Mouse (Mus musculus): Measurements from ENCODE around the gene Fastkd1. TPM values are rescaled to one million over a fixed set of nuclear protein-coding genes. Genes with fewer than 3 reads are reported as not detected.

The Fastkd1 gene
- total and polyA plus RNA-seq, 2 experiments from 2014 or later: 13.8 to 22.6 TPM

- H3K36me3 ChIP-seq (ENCODE audit: insufficient read depth, low read length): peaks cover 35% of the 10 kb centered on the region
- ATAC-seq (ENCODE audit: low FRiP score) (no peak), DNase-seq (ENCODE audit: low spot score) (no peak)
- no peak overlapping the region for H3K27ac ChIP-seq (ENCODE audit: low read depth, low read length)
- H3K4me3 ChIP-seq (ENCODE audit: low read depth, low read length): no peak overlapping the region
- no peaks in the 10 kb centered on the region for H3K9me3 ChIP-seq (ENCODE audit: low read length)
- 96% methylated on average over 8 of the region's 8 CpGs for WGBS
- H3K4me1 ChIP-seq (ENCODE audit: insufficient read depth, low read length): no peaks in the 10 kb centered on the region
- TF ChIP-seq CTCF (IDR thresholded peaks at IDR 0.05): no peak
- no peak overlapping the region for H3K9ac ChIP-seq (replicated peaks; ENCODE audit: low read length, poor library complexity, severe bottlenecking)
- no peak overlapping the region for H3K4me2 ChIP-seq (ENCODE audit: low read depth, low read length, poor library complexity, severe bottlenecking)
- no peaks in the 10 kb centered on the region for H3K27me3 ChIP-seq (ENCODE audit: insufficient read depth, low read length)
Observed at GRCm38 (mm10) chr2:69700446-69700845, 12.9 kb downstream of the Fastkd1 start.

- H3K36me3 ChIP-seq (ENCODE audit: insufficient read depth, low read length): peaks cover 35% of the 10 kb centered on the region
Observed at GRCm38 (mm10) chr2:69693501-69693900, 19.8 kb downstream of the Fastkd1 start.

GRCm38 (mm10) chr2:69690843-69691242 is 22.5 kb downstream of the Fastkd1 start:
- TF ChIP-seq CTCF (IDR thresholded peaks at IDR 0.05): no peak
- no peaks in the 10 kb centered on the region for H3K9me3 ChIP-seq (ENCODE audit: low read length)
- H3K27ac ChIP-seq (ENCODE audit: low read depth, low read length): no peak overlapping the region
- H3K4me2 ChIP-seq (ENCODE audit: low read depth, low read length, poor library complexity, severe bottlenecking): no peak overlapping the region
- WGBS: 85% methylated on average over 6 of the region's 6 CpGs
- no peak for ATAC-seq (ENCODE audit: low FRiP score)
- no peaks in the 10 kb centered on the region for H3K4me1 ChIP-seq (ENCODE audit: insufficient read depth, low read length)
- DNase-seq (ENCODE audit: low spot score): no peak
- H3K36me3 ChIP-seq (ENCODE audit: insufficient read depth, low read length): peaks cover 40% of the 10 kb centered on the region
- no peak overlapping the region for H3K9ac ChIP-seq (replicated peaks; ENCODE audit: low read length, poor library complexity, severe bottlenecking)
- no peaks in the 10 kb centered on the region for H3K27me3 ChIP-seq (ENCODE audit: insufficient read depth, low read length)
- H3K4me3 ChIP-seq (ENCODE audit: low read depth, low read length): no peak overlapping the region

More at GRCm38 (mm10) chr2:69693501-69693900, 19.8 kb downstream of the Fastkd1 start:
- no peak overlapping the region for H3K4me3 ChIP-seq (ENCODE audit: low read depth, low read length)
- peak; percentile 6; the same call in 1 of the 2 replicates for TF ChIP-seq CTCF (IDR thresholded peaks at IDR 0.05)
- H3K9me3 ChIP-seq (ENCODE audit: low read length): no peaks in the 10 kb centered on the region
- no peak overlapping the region for H3K27ac ChIP-seq (ENCODE audit: low read depth, low read length)
- no peak overlapping the region for H3K4me2 ChIP-seq (ENCODE audit: low read depth, low read length, poor library complexity, severe bottlenecking)
- H3K4me1 ChIP-seq (ENCODE audit: insufficient read depth, low read length): no peaks in the 10 kb centered on the region
- DNase-seq (ENCODE audit: low spot score): no peak
- H3K27me3 ChIP-seq (ENCODE audit: insufficient read depth, low read length): no peaks in the 10 kb centered on the region
- ATAC-seq (ENCODE audit: low FRiP score): no peak
- no peak overlapping the region for H3K9ac ChIP-seq (replicated peaks; ENCODE audit: low read length, poor library complexity, severe bottlenecking)
- WGBS: 96% methylated on average over 11 of the region's 11 CpGs

GRCm38 (mm10) chr2:69690214-69690613 is 23.1 kb downstream of the Fastkd1 start:
- no peak for TF ChIP-seq CTCF (IDR thresholded peaks at IDR 0.05)
- Histone ChIP-seq H3K4me3 (ENCODE audit: low read depth, low read length) (no peak overlapping the region), H3K27ac (ENCODE audit: low read depth, low read length) (no peak overlapping the region), H3K9ac (replicated peaks; ENCODE audit: low read length, poor library complexity, severe bottlenecking) (no peak overlapping the region), H3K4me2 (ENCODE audit: low read depth, low read length, poor library complexity, severe bottlenecking) (no peak overlapping the region), H3K36me3 (ENCODE audit: insufficient read depth, low read length) (peaks cover 40% of the 10 kb centered on the region), H3K4me1 (ENCODE audit: insufficient read depth, low read length) (no peaks in the 10 kb centered on the region), H3K27me3 (ENCODE audit: insufficient read depth, low read length) (no peaks in the 10 kb centered on the region), H3K9me3 (ENCODE audit: low read length) (no peaks in the 10 kb centered on the region)
- DNase-seq (ENCODE audit: low spot score): no peak
- ATAC-seq (ENCODE audit: low FRiP score): no peak
- WGBS: 94% methylated on average over 3 of the region's 3 CpGs

GRCm38 (mm10) chr2:69684488-69684887 is 28.8 kb downstream of the Fastkd1 start:
- Histone ChIP-seq H3K9ac (replicated peaks; ENCODE audit: low read length, poor library complexity, severe bottlenecking) (no peak overlapping the region), H3K4me1 (ENCODE audit: insufficient read depth, low read length) (peaks cover 5% of the 10 kb centered on the region; the same call in 1 of the 2 replicates), H3K27ac (ENCODE audit: low read depth, low read length) (no peak overlapping the region), H3K36me3 (ENCODE audit: insufficient read depth, low read length) (peaks cover 12% of the 10 kb centered on the region), H3K4me3 (ENCODE audit: low read depth, low read length) (no peak overlapping the region), H3K4me2 (ENCODE audit: low read depth, low read length, poor library complexity, severe bottlenecking) (no peak overlapping the region), H3K9me3 (ENCODE audit: low read length) (no peaks in the 10 kb centered on the region), H3K27me3 (ENCODE audit: insufficient read depth, low read length) (no peaks in the 10 kb centered on the region)
- no peak for TF ChIP-seq CTCF (IDR thresholded peaks at IDR 0.05)
- DNase-seq (ENCODE audit: low spot score) (no peak), ATAC-seq (ENCODE audit: low FRiP score) (no peak)
- WGBS: 95% methylated on average over 3 of the region's 3 CpGs

- DNase-seq (ENCODE audit: low spot score) (peak; percentile 42), ATAC-seq (ENCODE audit: low FRiP score) (no peak)
- TF ChIP-seq CTCF (IDR thresholded peaks at IDR 0.05): no peak
- H3K27ac ChIP-seq (ENCODE audit: low read depth, low read length): no peak overlapping the region
- peak overlapping the region; percentile 17; the same call in 1 of the 2 replicates for H3K4me3 ChIP-seq (ENCODE audit: low read depth, low read length)
- H3K4me2 ChIP-seq (ENCODE audit: low read depth, low read length, poor library complexity, severe bottlenecking): peak overlapping the region; percentile 39
- no peaks in the 10 kb centered on the region for H3K9me3 ChIP-seq (ENCODE audit: low read length)
- peaks cover 8% of the 10 kb centered on the region; the same call in 1 of the 2 replicates for H3K36me3 ChIP-seq (ENCODE audit: insufficient read depth, low read length)
- peaks cover 5% of the 10 kb centered on the region; the same call in 1 of the 2 replicates for H3K4me1 ChIP-seq (ENCODE audit: insufficient read depth, low read length)
- H3K9ac ChIP-seq (replicated peaks; ENCODE audit: low read length, poor library complexity, severe bottlenecking): no peak overlapping the region
- H3K27me3 ChIP-seq (ENCODE audit: insufficient read depth, low read length): no peaks in the 10 kb centered on the region
- WGBS: 13% methylated on average over 13 of the region's 13 CpGs
Observed at GRCm38 (mm10) chr2:69683036-69683805, 30.1 kb downstream of the Fastkd1 start.
